Mouse (Mus musculus) adipocyte (in vitro differentiated cells): ENCODE measurements around the gene Mtfr2.

Source experiments
- DNase-seq: peaks from one replicate; pipeline ENCODE4 v3.0.0-alpha.2; 2016; ENCODE audit warnings: low spot score

Mtfr2 gene

GRCm38 (mm10) chr10:20379071-20379735 is 31.6 kb downstream of the Mtfr2 start:
- DNase-seq, result no peak

- DNase-seq, result no peak
Observed at GRCm38 (mm10) chr10:20380798-20381197, 33.2 kb downstream of the Mtfr2 start.

- no peak for DNase-seq
Observed at GRCm38 (mm10) chr10:20381352-20381751, 33.8 kb downstream of the Mtfr2 start.

GRCm38 (mm10) chr10:20382807-20383419 is 35.3 kb downstream of the Mtfr2 start:
- no peak for DNase-seq

- DNase-seq, result no peak
Observed at GRCm38 (mm10) chr10:20390568-20390967, 43.0 kb downstream of the Mtfr2 start.

- no peak for DNase-seq
Observed at GRCm38 (mm10) chr10:20394815-20395214, 47.2 kb downstream of the Mtfr2 start.

- no peak for DNase-seq
Observed at GRCm38 (mm10) chr10:20395778-20396177, 48.2 kb downstream of the Mtfr2 start.

- no peak for DNase-seq
Observed at GRCm38 (mm10) chr10:20398224-20398623, 50.7 kb downstream of the Mtfr2 start.

- no peak for DNase-seq
Observed at GRCm38 (mm10) chr10:20398641-20399390, 51.2 kb downstream of the Mtfr2 start.

- no peak for DNase-seq
Observed at GRCm38 (mm10) chr10:20400406-20400805, 52.8 kb downstream of the Mtfr2 start.

GRCm38 (mm10) chr10:20402941-20403340 is 55.4 kb downstream of the Mtfr2 start:
- DNase-seq, result no peak

- peak; percentile 29 for DNase-seq
Observed at GRCm38 (mm10) chr10:20405471-20405870, 57.9 kb downstream of the Mtfr2 start.

- no peak for DNase-seq
Observed at GRCm38 (mm10) chr10:20408336-20408735, 60.8 kb downstream of the Mtfr2 start.

- DNase-seq, result peak; percentile 4
Observed at GRCm38 (mm10) chr10:20409181-20409580, 61.6 kb downstream of the Mtfr2 start.
